Mouse (Mus musculus) liver, postnatal 0 days (tissue): ENCODE measurements around the gene Zfp688. TPM values are rescaled to one million over a fixed set of nuclear protein-coding genes. Genes with fewer than 3 reads are reported as not detected.

Source experiments
- ATAC-seq: fragments of 200-750 bp; cut with Nextera tagmentation; 2 replicates; pipeline ENCODE4 v1.8.0; 2017; ENCODE audit warnings: mild to moderate bottlenecking, moderate library complexity
- DNase-seq: peaks from one replicate; pipeline ENCODE4 v3.0.0-alpha.2; 2016
- H3K27ac ChIP-seq: fragments of 300-500 bp; sonication (generic); 2 replicates; pipeline ENCODE4 v1.5.1; 2014; ENCODE audit warnings: antibody characterized with exemption, moderate library complexity, mild to moderate bottlenecking, low read depth
- H3K27me3 ChIP-seq: fragments of 300-500 bp; sonication (generic); 2 replicates; pipeline ENCODE4 v1.6.1; 2014; ENCODE audit warnings: low read length, control low read depth, mixed read lengths; ENCODE audit not compliant: insufficient read depth
- H3K36me3 ChIP-seq: fragments of 300-500 bp; sonication (generic); replicated peaks from 2 replicates; pipeline ENCODE4 v1.6.1; 2014; ENCODE audit warnings: mild to moderate bottlenecking, control low read depth, low read length, moderate library complexity, mixed read lengths; ENCODE audit not compliant: insufficient read depth
- H3K4me1 ChIP-seq: fragments of 300-500 bp; sonication (generic); 2 replicates; pipeline ENCODE4 v1.6.1; 2014; ENCODE audit warnings: antibody characterized with exemption, mild to moderate bottlenecking, control low read depth; ENCODE audit not compliant: insufficient read depth
- H3K4me2 ChIP-seq: fragments of 300-500 bp; sonication (generic); 2 replicates; pipeline ENCODE4 v1.6.1; 2014; ENCODE audit warnings: low read depth, mild to moderate bottlenecking, low read length, moderate library complexity, mixed read lengths
- H3K4me3 ChIP-seq: fragments of 300-500 bp; sonication (generic); 2 replicates; pipeline ENCODE4 v1.5.1; 2014; ENCODE audit warnings: low read depth, low read length
- H3K9ac ChIP-seq: fragments of 300-500 bp; sonication (generic); replicated peaks from 2 replicates; pipeline ENCODE4 v1.6.1; 2014; ENCODE audit warnings: mild to moderate bottlenecking, moderate library complexity
- H3K9me3 ChIP-seq: fragments of 300-500 bp; sonication (generic); 2 replicates; pipeline ENCODE4 v1.6.1; 2016; ENCODE audit warnings: mild to moderate bottlenecking, control low read depth, low read length, mixed read lengths
- CTCF ChIP-seq: sonication (generic); IDR thresholded peaks from 2 replicates; pipeline ENCODE4 v1.5.1; 2016; ENCODE audit warnings: antibody characterized with exemption, low read depth
- EP300 ChIP-seq: IDR thresholded peaks from 2 replicates; pipeline ENCODE4 v1.6.1; 2016; ENCODE audit warnings: antibody characterized with exemption, low read depth, mild to moderate bottlenecking
- WGBS: fragments of 180-500 bp; shearing (Covaris S2); extraction: QIAGEN DNeasy Blood & Tissue Kit; methylation state at CpG from one replicate; pipeline ENCODE4 v1.1.7; 2014; ENCODE audit not compliant: insufficient replicate concordance; 5-methylcytosine and 5-hydroxymethylcytosine counted together
- polyA plus RNA-seq: library from polyadenylated mRNA; unstranded; fragments of >200 nt; fragmentation: Nextera tagmentation; extraction: Ambion mirVana; gene quantifications from 2 replicates; pipeline ENCODE4 v1.2.1, GENCODE M21; 2015

Zfp688 gene
- polyA plus RNA-seq, 1 experiment from 2014 or later: 8.7 TPM

DNA sequence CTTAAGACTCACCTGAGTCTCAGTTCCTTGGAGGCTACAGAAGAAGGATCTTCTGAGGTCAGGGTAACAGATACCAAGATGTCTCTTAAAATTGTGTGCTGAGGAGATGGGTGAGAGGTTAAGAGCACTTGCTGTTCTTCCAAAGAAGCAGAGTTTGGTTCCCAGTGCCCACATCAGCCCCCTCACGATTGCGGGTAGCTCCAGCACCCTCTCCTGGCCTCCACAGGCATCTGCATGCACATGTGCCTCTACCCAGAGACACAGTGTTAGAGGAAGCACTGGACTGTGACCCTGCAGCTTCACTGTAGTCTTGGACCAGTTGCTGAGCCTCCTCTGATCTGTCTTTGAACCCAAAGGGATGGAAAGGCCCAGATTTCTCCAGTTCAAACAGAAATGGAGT lies 18.9 kb downstream of the Zfp688 start:
- no peak for DNase-seq
- Histone ChIP-seq H3K4me1 (peaks cover 5% of the 10 kb centered on the region; the same call in 1 of the 2 replicates), H3K27me3 (no peaks in the 10 kb centered on the region), H3K27ac (no peak overlapping the region), H3K36me3 (no peaks in the 10 kb centered on the region), H3K4me2 (no peak overlapping the region), H3K9me3 (no peaks in the 10 kb centered on the region), H3K4me3 (no peak overlapping the region), H3K9ac (no peak overlapping the region)
- 66% methylated on average over 2 of the region's 2 CpGs for WGBS
- TF ChIP-seq EP300 (no peak), CTCF (peak; percentile 41)
- ATAC-seq: no peak

DNA sequence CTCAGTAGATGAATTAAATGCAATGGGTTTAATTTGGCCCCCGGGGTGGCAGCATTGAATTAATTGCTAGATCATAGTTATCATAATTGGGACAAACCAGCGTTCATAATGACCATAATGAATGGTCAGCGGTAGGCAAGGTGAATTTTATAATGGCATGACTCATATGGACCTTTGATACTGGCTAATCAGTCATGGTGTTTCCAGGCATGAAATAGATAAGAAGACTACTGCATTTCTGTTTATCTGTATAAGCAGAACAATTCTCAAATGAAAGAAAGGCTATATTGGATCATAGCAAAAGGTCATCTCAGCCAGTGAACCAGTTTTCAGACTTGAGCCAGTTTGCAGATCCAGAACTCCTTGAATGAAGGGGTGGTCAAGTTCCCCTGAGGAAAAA lies 21.5 kb downstream of the Zfp688 start:
- H3K9me3 ChIP-seq: no peaks in the 10 kb centered on the region

DNA sequence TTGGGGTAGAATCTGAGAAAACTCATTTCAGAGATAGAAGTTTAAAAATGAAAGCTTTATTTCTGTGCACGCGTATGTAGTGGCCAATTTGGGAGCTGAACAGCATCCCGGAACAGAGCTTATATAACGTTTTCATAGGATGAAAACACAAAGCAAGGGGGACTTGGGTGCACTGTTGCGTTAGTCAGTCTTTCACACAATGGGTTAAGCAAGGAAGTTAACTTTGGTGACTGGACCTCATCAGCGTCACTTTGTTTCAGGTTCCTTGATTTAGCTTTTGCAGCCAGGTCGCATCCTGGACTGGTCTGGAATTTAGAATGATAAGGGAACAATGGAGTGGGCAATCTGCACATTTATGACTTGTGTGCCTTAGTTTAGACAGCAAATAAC lies 27.9 kb downstream of the Zfp688 start:
- H3K27ac ChIP-seq: peak overlapping the region; percentile 5; the same call in 1 of the 2 replicates
- peak overlapping the region; percentile 73 for H3K4me2 ChIP-seq

More for the DNA sequence above, 21.5 kb downstream of the Zfp688 start:
- no peak for ATAC-seq
- Histone ChIP-seq H3K36me3 (no peaks in the 10 kb centered on the region), H3K4me2 (no peak overlapping the region), H3K27ac (no peak overlapping the region), H3K4me3 (no peak overlapping the region), H3K27me3 (no peaks in the 10 kb centered on the region), H3K9ac (no peak overlapping the region), H3K4me1 (no peaks in the 10 kb centered on the region)
- no peak for TF ChIP-seq CTCF
- no peak for TF ChIP-seq EP300
- 55% methylated on average over 3 of the region's 3 CpGs for WGBS
- no peak for DNase-seq

DNA sequence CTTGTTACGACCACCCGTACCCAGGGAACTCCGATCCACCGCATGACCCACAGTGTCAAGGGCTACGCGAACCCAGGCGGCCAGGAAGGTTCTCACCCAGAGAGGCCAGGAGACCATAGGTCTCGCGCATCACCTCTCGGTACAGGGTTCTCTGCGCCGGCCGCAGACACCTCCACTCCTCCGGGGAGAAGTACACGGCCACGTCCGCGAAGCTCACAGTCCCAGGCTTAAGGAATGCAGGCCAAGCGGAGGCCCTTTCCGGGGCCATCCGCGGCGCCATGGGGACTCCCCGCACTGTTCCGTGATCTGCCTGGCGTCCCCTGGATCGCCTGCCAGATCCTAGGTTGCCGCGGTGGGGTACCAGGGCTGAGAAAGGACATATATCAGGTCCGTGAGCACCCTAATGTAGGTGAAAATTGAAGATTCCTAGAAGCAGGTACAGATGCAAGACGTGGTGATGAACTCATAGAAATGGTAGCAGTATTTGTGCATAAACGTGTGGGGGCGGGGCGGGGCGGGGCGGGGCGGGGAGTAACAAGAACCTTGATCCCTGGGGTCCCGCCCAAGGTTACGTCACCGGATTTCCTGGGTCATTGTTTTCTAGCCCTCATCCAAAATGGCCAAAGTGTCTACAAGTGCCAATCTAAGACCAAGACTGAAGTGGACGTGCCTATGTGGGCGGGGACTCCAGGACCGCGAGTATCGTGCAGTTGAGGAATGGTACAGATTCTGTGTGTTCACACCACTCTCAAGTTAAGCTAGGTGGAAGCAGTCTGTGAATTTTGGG lies 28.5 kb downstream of the Zfp688 start, which contains the start of gene E430018J23Rik:
Gene E430018J23Rik, minus strand, starts transcription at position 473 of the 787 bp plus-strand sequence.
- TF ChIP-seq EP300: no peak
- TF ChIP-seq CTCF: no peak
- no peaks in the 10 kb centered on the region for H3K27me3 ChIP-seq
- no peaks in the 10 kb centered on the region for H3K36me3 ChIP-seq
- H3K27ac ChIP-seq: peak within 1 kb of the TSS; percentile 74
- WGBS: under 1% methylated on average over 45 of the region's 45 CpGs
- ATAC-seq: peak; percentile 96
- H3K4me3 ChIP-seq: peak within 1 kb of the TSS; percentile 59
- peaks cover 15% of the 10 kb centered on the region for H3K4me1 ChIP-seq
- DNase-seq: peak; percentile 96
- peak within 1 kb of the TSS; percentile 63 for H3K9ac ChIP-seq
- H3K4me2 ChIP-seq: peak within 1 kb of the TSS; percentile 73
- no peaks in the 10 kb centered on the region for H3K9me3 ChIP-seq

More for the DNA sequence above, 27.9 kb downstream of the Zfp688 start:
- Histone ChIP-seq H3K9ac (peak overlapping the region; percentile 28; the same call in 1 of the 2 replicates), H3K4me3 (peak overlapping the region; percentile 59), H3K9me3 (no peaks in the 10 kb centered on the region), H3K36me3 (no peaks in the 10 kb centered on the region), H3K27me3 (no peaks in the 10 kb centered on the region), H3K4me1 (peaks cover 15% of the 10 kb centered on the region)
- TF ChIP-seq EP300: no peak
- no peak for TF ChIP-seq CTCF
- WGBS: 5% methylated on average over 7 of the region's 7 CpGs
- DNase-seq: no peak
- peak; percentile 8; the same call in 1 of the 2 replicates for ATAC-seq

DNA sequence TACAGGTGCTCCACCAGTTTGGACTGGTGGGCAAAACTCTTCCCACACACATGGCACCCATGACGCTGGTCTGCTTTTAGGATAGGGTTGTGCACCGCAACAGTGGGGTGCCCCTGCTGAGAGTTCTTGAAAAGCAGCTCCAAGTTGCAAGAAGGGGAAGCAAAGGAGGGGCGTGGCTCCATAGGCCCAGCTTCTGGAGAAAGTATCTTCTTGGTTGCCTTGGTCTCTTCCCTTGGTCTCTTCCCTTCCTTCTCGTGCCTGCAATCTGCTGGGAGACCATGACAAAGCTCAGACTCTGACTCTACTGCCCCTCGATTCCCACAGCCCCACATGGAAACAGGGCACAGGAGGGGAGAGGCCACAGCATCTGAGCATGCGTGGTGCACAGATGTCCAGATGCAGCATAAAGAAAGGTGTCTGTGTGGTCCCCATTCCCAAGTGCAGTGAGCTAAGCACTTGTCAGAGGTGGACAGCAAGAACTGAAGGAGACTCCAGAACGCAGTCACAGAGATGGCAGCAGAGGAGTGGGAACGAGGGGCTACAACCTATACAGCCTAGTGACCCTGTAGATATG lies 29.5 kb downstream of the Zfp688 start:
- 0 out of 2 replicates have a peak overlapping the region, but pooled peaks have one; percentile 74 for H3K27ac ChIP-seq
- peak overlapping the region; percentile 41 for H3K9ac ChIP-seq
- no peaks in the 10 kb centered on the region for H3K9me3 ChIP-seq
- H3K27me3 ChIP-seq: no peaks in the 10 kb centered on the region
- ATAC-seq (no peak), DNase-seq (peak; percentile 24)
- peak overlapping the region; percentile 73 for H3K4me2 ChIP-seq
- TF ChIP-seq EP300 (no peak), CTCF (no peak)
- H3K36me3 ChIP-seq: no peaks in the 10 kb centered on the region
- peak overlapping the region; percentile 59 for H3K4me3 ChIP-seq
- WGBS: 74% methylated on average over 8 of the region's 8 CpGs
- peaks cover 15% of the 10 kb centered on the region for H3K4me1 ChIP-seq

DNA sequence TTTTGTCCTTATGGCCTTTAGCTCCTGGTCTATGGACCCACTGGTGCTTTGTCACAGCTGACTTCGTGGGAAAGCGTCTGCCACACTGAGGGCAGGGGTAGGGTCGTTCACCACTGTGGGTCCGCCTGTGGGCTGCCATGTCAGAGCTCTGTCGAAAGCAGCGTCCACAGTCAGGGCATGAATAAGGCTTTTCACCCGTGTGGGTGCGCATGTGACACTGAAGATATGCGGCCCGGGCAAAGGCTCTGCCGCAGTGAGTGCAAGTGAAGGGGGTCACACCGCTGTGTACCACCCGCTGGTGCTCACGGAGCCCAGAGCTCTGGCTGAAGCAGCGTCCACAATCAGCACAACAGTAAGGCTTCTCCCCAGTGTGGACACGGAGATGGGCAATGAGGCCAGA lies 30.3 kb downstream of the Zfp688 start:
- peaks cover 15% of the 10 kb centered on the region for H3K4me1 ChIP-seq
- no peak overlapping the region for H3K4me3 ChIP-seq
- no peaks in the 10 kb centered on the region for H3K27me3 ChIP-seq
- 90% methylated on average over 16 of the region's 16 CpGs for WGBS
- no peak for ATAC-seq
- TF ChIP-seq EP300: no peak
- TF ChIP-seq CTCF: no peak
- no peaks in the 10 kb centered on the region for H3K36me3 ChIP-seq
- H3K9ac ChIP-seq: no peak overlapping the region
- DNase-seq: no peak
- no peak overlapping the region for H3K4me2 ChIP-seq
- no peaks in the 10 kb centered on the region for H3K9me3 ChIP-seq
- no peak overlapping the region for H3K27ac ChIP-seq
